Mouse (Mus musculus): ENCODE measurements at regions not wholly inside any gene's neighbourhood (a gene's known extent, or its start where the extent isn't known, plus 50 kb on each side); places are given as distances from the start of the nearest gene placed in this dataset.
A peak's percentile ranks its signal among the peaks of the same experiment; 100 is the strongest.

GRCm38 (mm10) chr4:18169855-18170508, 1435.3 kb upstream of the Gm12353 start:
- H3K4me1 ChIP-seq, result no peaks in the 10 kb centered on the region
- no peak overlapping the region for H3K4me3 ChIP-seq
- no peaks in the 10 kb centered on the region for H3K27me3 ChIP-seq
- ATAC-seq (replicated peaks), result no peak
- H3K27ac ChIP-seq (replicated peaks), result no peak overlapping the region
- H3K36me3 ChIP-seq, result no peaks in the 10 kb centered on the region
- WGBS, result 81% methylated on average over 4 of the region's 4 CpGs
- H3K9ac ChIP-seq (replicated peaks), result no peak overlapping the region
- H3K4me2 ChIP-seq (replicated peaks), result no peak overlapping the region
- H3K9me3 ChIP-seq, result no peaks in the 10 kb centered on the region

DNA sequence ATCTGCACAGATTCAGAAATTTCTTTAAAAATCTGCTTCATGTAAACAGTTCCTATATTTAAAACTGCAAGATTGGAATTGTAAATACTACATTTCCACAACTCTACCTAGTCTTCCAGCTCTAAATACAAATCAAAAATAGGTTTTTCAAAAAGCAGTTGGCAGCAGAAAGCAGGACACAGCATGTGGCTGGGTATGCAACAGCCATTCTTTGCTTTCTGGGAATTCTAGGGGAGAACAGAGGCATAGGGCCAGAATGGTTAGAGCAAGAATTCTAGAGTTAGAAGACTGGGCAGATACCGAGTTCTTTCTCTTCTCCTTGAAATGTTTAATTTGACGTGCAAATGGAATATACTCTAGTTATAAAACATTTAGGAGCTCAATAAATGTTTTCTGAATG, 1434.4 kb upstream of the Gm12353 start:
- Histone ChIP-seq H3K27me3 (no peaks in the 10 kb centered on the region), H3K9ac (replicated peaks) (no peak overlapping the region), H3K4me2 (replicated peaks) (no peak overlapping the region), H3K27ac (replicated peaks) (no peak overlapping the region), H3K9me3 (no peaks in the 10 kb centered on the region), H3K36me3 (no peaks in the 10 kb centered on the region), H3K4me3 (no peak overlapping the region), H3K4me1 (no peaks in the 10 kb centered on the region)
- ATAC-seq (replicated peaks), result no peak
- 82% methylated on average over 2 of the region's 2 CpGs for WGBS

- H3K9me3 ChIP-seq, result no peaks in the 10 kb centered on the region
Observed at GRCm38 (mm10) chr4:18180870-18181447, 1424.3 kb upstream of the Gm12353 start.

More at GRCm38 (mm10) chr4:18180870-18181447, 1424.3 kb upstream of the Gm12353 start:
- Histone ChIP-seq H3K4me2 (replicated peaks) (no peak overlapping the region), H3K27me3 (no peaks in the 10 kb centered on the region), H3K27ac (replicated peaks) (no peak overlapping the region), H3K9ac (replicated peaks) (no peak overlapping the region), H3K36me3 (no peaks in the 10 kb centered on the region), H3K4me1 (no peaks in the 10 kb centered on the region), H3K4me3 (no peak overlapping the region)
- ATAC-seq (replicated peaks), result 0 out of 2 replicates have a peak, but pooled peaks have one; percentile 55
- WGBS, result 69% methylated on average over 7 of the region's 7 CpGs

All from forebrain, embryonic 15.5 days (tissue).